Mouse (Mus musculus): ENCODE measurements at regions not wholly inside any gene's neighbourhood (a gene's known extent, or its start where the extent isn't known, plus 50 kb on each side); places are given as distances from the start of the nearest gene placed in this dataset.

GRCm38 (mm10) chr12:70686971-70687370 lies 138.3 kb upstream of the Frmd6 start:
- TF ChIP-seq CTCF (IDR thresholded peaks at IDR 0.05; ENCODE audit: control insufficient read depth, insufficient read depth, insufficient read length) = no peak
- no peak for TF ChIP-seq USF1 (IDR thresholded peaks at IDR 0.05; ENCODE audit: low read depth)
- no peak for TF ChIP-seq MYOG (IDR thresholded peaks at IDR 0.05; ENCODE audit: control insufficient read depth, extremely low read depth, insufficient read length)
- no peak for TF ChIP-seq MAX (IDR thresholded peaks at IDR 0.05)
- TF ChIP-seq FOSL1 (IDR thresholded peaks at IDR 0.05; ENCODE audit: insufficient read depth, low read length, poor library complexity, severe bottlenecking) = no peak
- no peak for TF ChIP-seq CEBPB (IDR thresholded peaks at IDR 0.05; ENCODE audit: low read depth)
- TF ChIP-seq MYOD1 (IDR thresholded peaks at IDR 0.05; ENCODE audit: control insufficient read depth, insufficient read length, low read depth) = no peak

Measured in C2C12 (cell line).